Mouse (Mus musculus) kidney, embryonic 16.5 days (tissue): ENCODE results near the gene Gm49673. TPM values are rescaled to one million over a fixed set of nuclear protein-coding genes. Genes with fewer than 3 reads are reported as not detected.
"Not testable (repeated sequence)": the region's sequence is repeated elsewhere in the genome, so short reads cannot be mapped to it uniquely, and the experiment has no call there.

ENCODE experiments used
- ATAC-seq: fragments of 200-750 bp; cut with Nextera tagmentation; 2 replicates; pipeline ENCODE4 v1.8.0; 2017; ENCODE audit warnings: moderate TSS enrichment; ENCODE audit not compliant: low FRiP score, low TSS enrichment
- H3K27ac ChIP-seq: fragments of 300-500 bp; sonication (generic); 2 replicates; pipeline ENCODE4 v1.5.1; 2014; ENCODE audit warnings: low read length
- H3K27me3 ChIP-seq: fragments of 300-500 bp; sonication (generic); 2 replicates; pipeline ENCODE4 v1.6.1; 2014; ENCODE audit warnings: low read length, control low read depth, mixed read lengths; ENCODE audit not compliant: insufficient read depth
- H3K36me3 ChIP-seq: fragments of 300-500 bp; sonication (generic); 2 replicates; pipeline ENCODE4 v1.6.1; 2014; ENCODE audit warnings: low read length, control low read depth, mixed read lengths; ENCODE audit not compliant: insufficient read depth
- H3K4me1 ChIP-seq: fragments of 300-500 bp; sonication (generic); 2 replicates; pipeline ENCODE4 v1.6.1; 2014; ENCODE audit warnings: low read length, control low read depth, mixed read lengths; ENCODE audit not compliant: insufficient read depth
- H3K4me2 ChIP-seq: fragments of 300-500 bp; sonication (generic); replicated peaks from 2 replicates; pipeline ENCODE4 v1.6.1; 2014; ENCODE audit warnings: low read depth, low read length
- H3K4me3 ChIP-seq: fragments of 300-500 bp; sonication (generic); 2 replicates; pipeline ENCODE4 v1.5.1; 2014; ENCODE audit warnings: mild to moderate bottlenecking, low read length
- H3K9ac ChIP-seq: fragments of 300-500 bp; sonication (generic); replicated peaks from 2 replicates; pipeline ENCODE4 v1.6.1; 2014; ENCODE audit warnings: low read length
- H3K9me3 ChIP-seq: fragments of 300-500 bp; sonication (generic); 2 replicates; pipeline ENCODE4 v1.6.1; 2016; ENCODE audit warnings: low read length, control low read depth
- WGBS: fragments of 180-500 bp; shearing (Covaris S2); extraction: QIAGEN DNeasy Blood & Tissue Kit; methylation state at CpG from one replicate; pipeline ENCODE4 v1.1.7; 2014; 5-methylcytosine and 5-hydroxymethylcytosine counted together
- polyA plus RNA-seq: library from polyadenylated mRNA; unstranded; fragments of >200 nt; fragmentation: Nextera tagmentation; extraction: Ambion mirVana; gene quantifications from 2 replicates; pipeline ENCODE4 v1.2.1, GENCODE M21; 2015

The Gm49673 gene
- polyA plus RNA-seq, result 0.22 and 0.31 TPM in 2 replicates

GRCm38 (mm10) chr17:8147439-8148316, at the start of gene Gm49673, which contains the start of gene Rnaset2a:
TSS of gene Gm49673 (minus strand) at chr17:8147788.
TSS of gene Rnaset2a (minus strand) at chr17:8148097.
- peak; percentile 98 for ATAC-seq

GRCm38 (mm10) chr17:8195685-8196376, 48.2 kb upstream of the Gm49673 start:
- Histone ChIP-seq H3K4me2 (no peak overlapping the region), H3K36me3 (peaks cover 27% of the 10 kb centered on the region), H3K4me3 (no peak overlapping the region), H3K27ac (no peak overlapping the region), H3K4me1 (no peaks in the 10 kb centered on the region), H3K9ac (no peak overlapping the region), H3K27me3 (no peaks in the 10 kb centered on the region), H3K9me3 (no peaks in the 10 kb centered on the region)
- no peak for ATAC-seq
- WGBS, result 93% methylated on average over 8 of the region's 8 CpGs

More at GRCm38 (mm10) chr17:8147439-8148316, at the start of gene Gm49673, which contains the start of gene Rnaset2a:
- H3K9me3 ChIP-seq, H3K4me1 ChIP-seq, H3K27me3 ChIP-seq, H3K36me3 ChIP-seq: not testable (repeated sequence)
- peak within 1 kb of the TSS; percentile 50 for H3K4me2 ChIP-seq
- H3K4me3 ChIP-seq, result peak within 1 kb of the TSS; percentile 60
- peak within 1 kb of the TSS; percentile 67 for H3K9ac ChIP-seq
- peak within 1 kb of the TSS; percentile 65; the same call in 1 of the 2 replicates for H3K27ac ChIP-seq
- under 1% methylated on average over 33 of the region's 67 CpGs for WGBS

GRCm38 (mm10) chr17:8193678-8194077, 46.1 kb upstream of the Gm49673 start:
- no peak for ATAC-seq
- 53% methylated on average over 8 of the region's 8 CpGs for WGBS
- Histone ChIP-seq H3K36me3 (peaks cover 44% of the 10 kb centered on the region), H3K9ac (no peak overlapping the region), H3K27ac (no peak overlapping the region), H3K4me1 (no peaks in the 10 kb centered on the region), H3K4me2 (no peak overlapping the region), H3K27me3 (no peaks in the 10 kb centered on the region), H3K4me3 (no peak overlapping the region), H3K9me3 (no peaks in the 10 kb centered on the region)

- no peaks in the 10 kb centered on the region for H3K27me3 ChIP-seq
- peaks cover 52% of the 10 kb centered on the region for H3K36me3 ChIP-seq
- H3K9ac ChIP-seq, result no peak overlapping the region
- H3K4me1 ChIP-seq, result peaks cover 14% of the 10 kb centered on the region; the same call in 1 of the 2 replicates
- 48% methylated on average over 7 of the region's 7 CpGs for WGBS
- ATAC-seq, result 0 out of 2 replicates have a peak, but pooled peaks have one; percentile 9
- no peaks in the 10 kb centered on the region for H3K9me3 ChIP-seq
- no peak overlapping the region for H3K4me3 ChIP-seq
- peak overlapping the region; percentile 54 for H3K27ac ChIP-seq
- no peak overlapping the region for H3K4me2 ChIP-seq
These were observed 36.6 kb upstream of the Gm49673 start for GRCm38 (mm10) chr17:8184217-8184616.

GRCm38 (mm10) chr17:8183815-8184214, 36.2 kb upstream of the Gm49673 start:
- H3K4me2 ChIP-seq, result no peak overlapping the region
- peak; percentile 42; the same call in 1 of the 2 replicates for ATAC-seq
- no peak overlapping the region for H3K4me3 ChIP-seq
- H3K36me3 ChIP-seq, result peaks cover 48% of the 10 kb centered on the region
- H3K27me3 ChIP-seq, result no peaks in the 10 kb centered on the region
- no peak overlapping the region for H3K9ac ChIP-seq
- H3K27ac ChIP-seq, result peak overlapping the region; percentile 54; the same call in 1 of the 2 replicates
- no peaks in the 10 kb centered on the region for H3K9me3 ChIP-seq
- H3K4me1 ChIP-seq, result peaks cover 14% of the 10 kb centered on the region; the same call in 1 of the 2 replicates
- WGBS, result 39% methylated on average over 5 of the region's 5 CpGs

- no peak for ATAC-seq
- Histone ChIP-seq H3K9ac (no peak overlapping the region), H3K36me3 (peaks cover 50% of the 10 kb centered on the region), H3K4me3 (no peak overlapping the region), H3K4me1 (no peaks in the 10 kb centered on the region), H3K27ac (no peak overlapping the region), H3K27me3 (no peaks in the 10 kb centered on the region), H3K9me3 (no peaks in the 10 kb centered on the region), H3K4me2 (no peak overlapping the region)
- 92% methylated on average over 5 of the region's 5 CpGs for WGBS
These were observed 29.5 kb upstream of the Gm49673 start for GRCm38 (mm10) chr17:8177090-8177489.

GRCm38 (mm10) chr17:8171081-8171480, 23.5 kb upstream of the Gm49673 start:
- Histone ChIP-seq H3K4me2 (no peak overlapping the region), H3K27ac (no peak overlapping the region), H3K27me3 (no peaks in the 10 kb centered on the region), H3K4me1 (no peaks in the 10 kb centered on the region), H3K9me3 (no peaks in the 10 kb centered on the region), H3K36me3 (peaks cover 51% of the 10 kb centered on the region), H3K9ac (no peak overlapping the region), H3K4me3 (no peak overlapping the region)
- 36% methylated on average over 4 of the region's 4 CpGs for WGBS
- no peak for ATAC-seq

GRCm38 (mm10) chr17:8170331-8170730, 22.7 kb upstream of the Gm49673 start:
- ATAC-seq, result no peak
- Histone ChIP-seq H3K27me3 (no peaks in the 10 kb centered on the region), H3K4me2 (no peak overlapping the region), H3K27ac (no peak overlapping the region), H3K9me3 (no peaks in the 10 kb centered on the region), H3K4me1 (no peaks in the 10 kb centered on the region), H3K4me3 (no peak overlapping the region), H3K36me3 (peaks cover 44% of the 10 kb centered on the region), H3K9ac (no peak overlapping the region)
- WGBS, result 88% methylated on average over 7 of the region's 7 CpGs

GRCm38 (mm10) chr17:8167436-8167835, 19.8 kb upstream of the Gm49673 start:
- not testable (repeated sequence) for H3K27ac ChIP-seq, H3K9ac ChIP-seq, H3K4me1 ChIP-seq, H3K4me2 ChIP-seq, H3K27me3 ChIP-seq, ATAC-seq, H3K9me3 ChIP-seq, H3K4me3 ChIP-seq
- WGBS, result 90% methylated on average over 4 of the region's 8 CpGs
- peaks cover 25% of the 10 kb centered on the region for H3K36me3 ChIP-seq
